Mouse (Mus musculus) kidney, adult 2 months (tissue): ENCODE data around the gene Entr1. TPM values are rescaled to one million over a fixed set of nuclear protein-coding genes. Genes with fewer than 3 reads are reported as not detected.

Experiments used
- DNase-seq: peaks from one replicate; pipeline ENCODE4 v3.0.0; 2021
- H3K27ac ChIP-seq: fragments of 200-500 bp; 2 replicates; pipeline ENCODE4 v1.5.1; 2012; ENCODE audit warnings: low read depth, low read length, control low read depth, inconsistent platforms; ENCODE audit not compliant: insufficient read depth
- H3K27me3 ChIP-seq: fragments of 200-500 bp; replicated peaks from 2 replicates; pipeline ENCODE4 v1.6.1; 2012; ENCODE audit warnings: mild to moderate bottlenecking, moderate library complexity, low read length, inconsistent platforms; ENCODE audit not compliant: control insufficient read depth, insufficient read depth
- H3K36me3 ChIP-seq: fragments of 200-500 bp; 2 replicates; pipeline ENCODE4 v1.6.1; 2012; ENCODE audit warnings: mild to moderate bottlenecking, moderate library complexity, low read length, inconsistent platforms; ENCODE audit not compliant: control insufficient read depth, insufficient read depth
- H3K4me1 ChIP-seq: fragments of 200-500 bp; 2 replicates; pipeline ENCODE4 v1.6.1; 2011; ENCODE audit warnings: low read length; ENCODE audit not compliant: control insufficient read depth, insufficient read depth
- H3K4me3 ChIP-seq: fragments of 200-500 bp; 2 replicates; pipeline ENCODE4 v1.5.1; 2011; ENCODE audit warnings: mild to moderate bottlenecking, low read depth, low read length, control low read depth; ENCODE audit not compliant: insufficient read depth
- CTCF ChIP-seq: fragments of 200-500 bp; conservative IDR thresholded peaks from 2 replicates; pipeline ENCODE4 v1.5.1; 2011; ENCODE audit warnings: low read depth, mild to moderate bottlenecking, control low read depth, low read length, moderate library complexity, mixed read lengths; ENCODE audit not compliant: insufficient read depth, insufficient read length
- POLR2A ChIP-seq: fragments of 200-500 bp; IDR thresholded peaks from one replicate; pipeline ENCODE4 v1.6.1; 2011; ENCODE audit warnings: low read depth, low read length, control low read depth
- WGBS: fragments of 180-500 bp; shearing (Covaris S2); methylation state at CpG from one replicate; pipeline ENCODE4 v1.1.7; 2018; 5-methylcytosine and 5-hydroxymethylcytosine counted together
- polyA plus RNA-seq: library from polyadenylated mRNA; depleted of rRNA; stranded (reverse); fragments of >200 nt; gene quantifications from 2 replicates; pipeline ENCODE4 v1.2.3, GENCODE M21; 2012

Entr1 gene
- polyA plus RNA-seq, 1 experiment, result 102 TPM

GRCm38 (mm10) chr2:26421969-26422368, 32.9 kb upstream of the Entr1 start:
- peaks cover 4% of the 10 kb centered on the region; the same call in 1 of the 2 replicates for H3K4me1 ChIP-seq
- peaks cover 11% of the 10 kb centered on the region for H3K36me3 ChIP-seq
- 94% methylated on average over 2 of the region's 2 CpGs for WGBS

DNA sequence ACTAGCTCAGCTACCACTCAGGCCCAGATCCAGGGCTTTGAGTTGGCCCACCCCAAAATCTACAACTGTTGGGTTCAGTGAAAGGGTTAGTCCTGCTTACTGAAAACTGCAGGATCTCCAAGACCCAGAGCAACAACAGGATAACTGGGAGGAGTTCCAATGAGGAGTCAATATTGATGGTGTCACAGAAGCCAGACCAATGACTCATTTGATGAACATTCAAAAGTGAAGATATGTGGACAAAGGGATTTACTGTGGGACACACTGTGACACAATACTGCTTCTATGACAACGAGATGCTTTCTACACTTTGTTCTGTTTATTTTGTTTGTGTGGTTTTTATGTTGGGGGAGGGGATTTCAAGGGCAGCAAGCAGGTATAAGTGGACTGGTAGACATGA, 29.0 kb upstream of the Entr1 start:
- DNase-seq, result no peak
- no peaks in the 10 kb centered on the region; the same call in 1 of the 2 replicates for H3K4me1 ChIP-seq
- no peaks in the 10 kb centered on the region for H3K27me3 ChIP-seq
- WGBS, result 86% methylated on average over 1 of the region's 1 CpGs
- H3K27ac ChIP-seq, result no peak overlapping the region
- H3K36me3 ChIP-seq, result peaks cover 11% of the 10 kb centered on the region
- H3K4me3 ChIP-seq, result no peak overlapping the region
- TF ChIP-seq POLR2A (no peak), CTCF (no peak)

More at GRCm38 (mm10) chr2:26421969-26422368, 32.9 kb upstream of the Entr1 start:
- H3K27ac ChIP-seq, result no peak overlapping the region
- no peak for DNase-seq
- no peaks in the 10 kb centered on the region for H3K27me3 ChIP-seq
- TF ChIP-seq CTCF (no peak), POLR2A (no peak)
- no peak overlapping the region for H3K4me3 ChIP-seq

- no peak for DNase-seq
- Histone ChIP-seq H3K27me3 (no peaks in the 10 kb centered on the region), H3K27ac (no peak overlapping the region), H3K36me3 (peaks cover 11% of the 10 kb centered on the region), H3K4me3 (no peak overlapping the region), H3K4me1 (no peaks in the 10 kb centered on the region)
- no peak for TF ChIP-seq CTCF
- TF ChIP-seq POLR2A, result no peak
Measured at GRCm38 (mm10) chr2:26417066-26417465, 27.9 kb upstream of the Entr1 start.

DNA sequence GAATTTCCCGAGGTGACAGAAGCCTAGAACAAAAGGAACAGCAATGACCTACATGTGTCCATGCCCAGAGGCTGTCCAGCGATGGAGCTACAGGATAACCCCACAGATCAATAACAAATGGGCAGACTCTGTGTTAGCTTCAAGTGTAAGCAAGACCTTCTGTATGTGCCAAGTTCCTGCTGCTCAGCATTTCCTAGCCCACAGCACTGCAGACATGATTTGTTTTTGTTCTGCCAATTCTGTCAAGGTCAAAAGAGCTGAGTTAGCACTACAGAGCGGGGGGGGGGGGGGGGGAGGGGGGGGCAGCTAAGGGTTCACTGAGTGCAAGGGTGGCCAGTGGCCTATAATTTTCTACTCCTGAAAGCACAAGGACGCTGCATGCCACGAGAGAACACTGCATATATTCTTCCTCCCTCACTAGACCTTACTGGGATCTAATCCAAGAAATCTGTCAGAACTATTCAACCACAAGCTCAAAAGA, 21.9 kb upstream of the Entr1 start:
- H3K4me1 ChIP-seq, result peaks cover 29% of the 10 kb centered on the region
- peak overlapping the region; percentile 96 for H3K27ac ChIP-seq
- TF ChIP-seq POLR2A (no peak), CTCF (no peak)
- no peak overlapping the region for H3K4me3 ChIP-seq
- peaks cover 6% of the 10 kb centered on the region for H3K36me3 ChIP-seq
- H3K27me3 ChIP-seq, result no peaks in the 10 kb centered on the region
- 14% methylated on average over 5 of the region's 5 CpGs for WGBS
- DNase-seq, result peak; percentile 71

DNA sequence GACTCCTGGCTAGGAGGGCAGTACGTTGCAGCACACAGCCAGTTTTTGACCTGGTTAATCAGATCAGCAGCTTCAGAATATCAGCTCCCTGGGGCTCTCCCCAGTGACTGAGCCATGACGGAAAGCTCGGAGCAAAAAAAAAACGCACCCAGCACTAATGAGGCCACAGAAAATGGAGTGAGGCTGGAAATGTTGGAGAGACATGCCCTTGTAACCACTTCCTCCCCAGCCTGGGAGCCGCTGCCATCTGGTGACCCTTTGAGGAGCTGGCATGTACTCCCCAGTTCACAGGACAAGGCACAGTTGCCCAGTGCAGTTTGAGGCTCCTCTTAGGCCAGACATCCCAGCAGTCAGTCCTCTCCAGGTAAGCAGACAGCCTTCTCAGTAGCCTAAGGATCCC, 21.0 kb upstream of the Entr1 start:
- Histone ChIP-seq H3K27me3 (no peaks in the 10 kb centered on the region), H3K4me1 (peaks cover 29% of the 10 kb centered on the region), H3K36me3 (no peaks in the 10 kb centered on the region; the same call in 1 of the 2 replicates), H3K4me3 (no peak overlapping the region), H3K27ac (peak overlapping the region; percentile 72)
- WGBS, result 51% methylated on average over 5 of the region's 5 CpGs
- TF ChIP-seq POLR2A (no peak), CTCF (no peak)
- no peak for DNase-seq

DNA sequence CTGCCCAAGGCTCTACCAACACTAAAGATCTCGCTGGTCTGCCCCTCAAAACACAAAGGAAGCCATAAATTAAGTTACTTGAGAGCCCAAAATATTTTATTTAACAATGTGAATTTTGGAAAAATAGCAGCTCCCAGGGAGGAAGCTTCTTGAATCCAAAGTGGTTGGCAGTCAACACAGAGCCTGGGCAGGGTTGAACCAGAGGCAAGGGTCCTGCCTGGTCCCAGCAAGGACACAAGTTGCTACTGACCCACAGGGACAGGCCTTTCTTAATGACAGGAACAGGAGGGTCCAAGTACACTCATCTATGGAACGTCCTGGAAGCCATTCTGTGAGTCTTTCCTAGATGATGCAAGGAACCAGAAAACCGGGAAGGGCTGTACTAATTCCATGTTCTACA, 20.2 kb upstream of the Entr1 start:
- peaks cover 29% of the 10 kb centered on the region for H3K4me1 ChIP-seq
- no peak for DNase-seq
- H3K4me3 ChIP-seq, result no peak overlapping the region
- no peaks in the 10 kb centered on the region for H3K27me3 ChIP-seq
- no peaks in the 10 kb centered on the region; the same call in 1 of the 2 replicates for H3K36me3 ChIP-seq
- H3K27ac ChIP-seq, result 0 out of 2 replicates have a peak overlapping the region, but pooled peaks have one; percentile 11
- 55% methylated on average over 3 of the region's 3 CpGs for WGBS
- TF ChIP-seq CTCF (no peak), POLR2A (no peak)

DNA sequence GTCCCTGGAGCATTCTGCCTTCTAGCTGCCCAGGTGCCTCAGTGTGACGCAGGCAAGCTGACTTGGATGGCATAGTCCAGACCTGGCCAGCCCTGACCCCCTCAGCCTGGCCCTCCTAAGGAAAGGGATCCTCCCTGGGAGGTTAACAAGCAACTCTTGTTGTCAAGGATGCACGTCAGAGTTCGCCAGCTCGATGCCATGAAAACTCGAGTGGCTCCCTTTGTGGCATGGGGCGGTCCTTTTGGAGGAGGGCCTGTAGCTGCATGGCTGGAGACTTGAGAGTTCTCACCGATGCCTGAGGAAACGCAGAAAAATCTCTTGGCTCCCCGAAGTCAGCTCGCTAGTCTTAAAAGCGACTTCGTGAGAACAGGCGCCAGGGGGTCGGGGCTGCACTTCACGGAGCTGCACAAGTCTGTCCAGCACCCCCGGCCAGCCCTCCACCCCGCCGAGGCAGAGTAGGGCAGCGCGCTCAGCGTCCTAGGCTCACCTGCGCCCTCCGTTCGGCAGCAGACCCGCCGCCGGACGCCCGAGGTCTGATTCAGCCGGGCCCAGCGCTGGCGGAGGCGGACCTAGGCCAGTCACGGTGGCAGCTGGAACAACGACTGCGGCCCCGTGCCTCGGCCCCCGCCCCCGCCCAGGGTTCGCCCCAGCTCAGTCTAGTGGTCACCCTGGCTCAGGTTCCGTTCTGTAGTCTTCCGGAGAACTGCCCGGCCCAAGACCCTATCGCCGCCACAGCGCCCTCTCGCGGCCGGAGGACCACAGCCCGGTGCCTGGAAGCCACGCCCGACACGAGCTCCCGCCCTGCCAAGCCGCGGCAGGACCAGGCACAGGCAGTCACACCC, 19.6 kb upstream of the Entr1 start, which contains the start of gene Inpp5e:
Gene Inpp5e, minus strand, starts transcription at position 689 of the 842 bp plus-strand sequence.
- peak within 1 kb of the TSS; percentile 70 for H3K4me3 ChIP-seq
- H3K4me1 ChIP-seq, result peaks cover 29% of the 10 kb centered on the region
- H3K36me3 ChIP-seq, result no peaks in the 10 kb centered on the region
- TF ChIP-seq POLR2A (peak; percentile 7), CTCF (peak; percentile 89)
- H3K27ac ChIP-seq, result peak within 1 kb of the TSS; percentile 86
- WGBS, result under 1% methylated on average over 57 of the region's 57 CpGs
- H3K27me3 ChIP-seq, result no peaks in the 10 kb centered on the region
- peak; percentile 98 for DNase-seq
